Mouse (Mus musculus) G1E (cell line): ENCODE measurements at regions not wholly inside any gene's neighbourhood (a gene's known extent, or its start where the extent isn't known, plus 50 kb on each side); places are given as distances from the start of the nearest gene placed in this dataset.

Experiments
- CTCF ChIP-seq: IDR thresholded peaks from 2 replicates; pipeline ENCODE4 v1.5.1; 2012; ENCODE audit warnings: low read depth, low read length, inconsistent platforms, mixed read lengths
- TAL1 ChIP-seq: conservative IDR thresholded peaks from 2 replicates; pipeline ENCODE4 v1.6.1; 2012; ENCODE audit warnings: low read depth, low read length, inconsistent platforms, mixed read lengths

GRCm38 (mm10) chr15:67278869-67279268, 778.2 kb upstream of the Lrrc6 start:
- TF ChIP-seq CTCF = no peak
- TF ChIP-seq TAL1 = no peak
